Mouse (Mus musculus) myocyte (in vitro differentiated cells): ENCODE measurements at regions not wholly inside any gene's neighbourhood (a gene's known extent, or its start where the extent isn't known, plus 50 kb on each side); places are given as distances from the start of the nearest gene placed in this dataset.

ENCODE experiments used
- CEBPB ChIP-seq: IDR thresholded peaks from 2 replicates; pipeline ENCODE4 v1.6.1; 2011; ENCODE audit warnings: mild to moderate bottlenecking, moderate library complexity; ENCODE audit not compliant: poor library complexity, insufficient read depth, severe bottlenecking
- MAX ChIP-seq: IDR thresholded peaks from one replicate; pipeline ENCODE4 v1.6.1; 2011; ENCODE audit warnings: low read depth, mild to moderate bottlenecking, control low read depth
- MYOG ChIP-seq, 3 experiments: IDR thresholded peaks; one replicate each; pipeline ENCODE4 v1.6.1; 2011; ENCODE audit warnings: control low read depth in 2 of 3, low read depth in 2 of 3, mild to moderate bottlenecking in 2 of 3; ENCODE audit not compliant: insufficient read length in 2 of 3, control insufficient read depth in 1 of 3, insufficient read depth in 1 of 3
- POLR2A ChIP-seq: IDR thresholded peaks from one replicate; pipeline ENCODE4 v1.6.1; 2011; ENCODE audit warnings: low read depth, mild to moderate bottlenecking, control low read depth, moderate library complexity; ENCODE audit not compliant: insufficient read length
- POLR2AphosphoS2 ChIP-seq: IDR thresholded peaks from one replicate; pipeline ENCODE4 v1.6.1; 2011; ENCODE audit warnings: low read depth, control low read depth; ENCODE audit not compliant: insufficient read length
- TCF12 ChIP-seq: IDR thresholded peaks from one replicate; pipeline ENCODE4 v1.6.1; 2011; ENCODE audit warnings: mild to moderate bottlenecking, control low read depth; ENCODE audit not compliant: poor library complexity, insufficient read depth, severe bottlenecking
- TCF3 ChIP-seq: IDR thresholded peaks from one replicate; pipeline ENCODE4 v1.6.1; 2011; ENCODE audit warnings: low read depth, control low read depth; ENCODE audit not compliant: insufficient read length
- USF1 ChIP-seq: IDR thresholded peaks from one replicate; pipeline ENCODE4 v1.6.1; 2011; ENCODE audit warnings: low read depth, mild to moderate bottlenecking, control low read depth, moderate library complexity

- TF ChIP-seq POLR2A (no peak), TCF12 (no peak), MAX (no peak), CEBPB (no peak), POLR2AphosphoS2 (no peak), TCF3 (no peak), USF1 (no peak), MYOG (IDR thresholded peaks at IDR 0.05; ENCODE audit: control insufficient read depth in 1 of 3, insufficient read depth in 1 of 3, insufficient read length in 2 of 3, low read depth in 2 of 3) (no peak)
Observed at GRCm38 (mm10) chr19:51059961-51060665, 381.7 kb upstream of the Sorcs1 start.
